Mouse (Mus musculus) thymus, adult 2 months (tissue): ENCODE results near the gene Usp33. TPM values are rescaled to one million over a fixed set of nuclear protein-coding genes. Genes with fewer than 3 reads are reported as not detected.
A peak's percentile ranks its signal among the peaks of the same experiment; 100 is the strongest.

Experiments used
- DNase-seq: peaks from one replicate; pipeline ENCODE4 v3.0.0; 2021
- H3K27ac ChIP-seq: fragments of 200-500 bp; 2 replicates; pipeline ENCODE4 v1.5.1; 2012; ENCODE audit warnings: low read length, control low read depth; ENCODE audit not compliant: control insufficient read depth, insufficient read depth
- H3K27me3 ChIP-seq: fragments of 200-500 bp; 2 replicates; pipeline ENCODE4 v1.6.1; 2012; ENCODE audit warnings: mild to moderate bottlenecking, low read length, moderate library complexity, mixed read lengths; ENCODE audit not compliant: control insufficient read depth, insufficient read depth
- H3K36me3 ChIP-seq: fragments of 200-500 bp; 2 replicates; pipeline ENCODE4 v1.6.1; 2012; ENCODE audit warnings: mild to moderate bottlenecking, low read length, moderate library complexity; ENCODE audit not compliant: control insufficient read depth, insufficient read depth
- H3K4me1 ChIP-seq: fragments of 200-500 bp; replicated peaks from 2 replicates; pipeline ENCODE4 v1.6.1; 2012; ENCODE audit warnings: low read length; ENCODE audit not compliant: control insufficient read depth, insufficient read depth
- H3K4me3 ChIP-seq: fragments of 200-500 bp; 2 replicates; pipeline ENCODE4 v1.5.1; 2012; ENCODE audit warnings: mild to moderate bottlenecking, low read length, control low read depth, moderate library complexity; ENCODE audit not compliant: control insufficient read depth, insufficient read depth
- CTCF ChIP-seq: fragments of 200-500 bp; IDR thresholded peaks from 2 replicates; pipeline ENCODE4 v1.5.1; 2012; ENCODE audit warnings: mild to moderate bottlenecking, control low read depth, low read length, moderate library complexity, borderline replicate concordance; ENCODE audit not compliant: control insufficient read depth, poor library complexity, insufficient read depth; ENCODE audit errors: extremely low read depth
- POLR2A ChIP-seq: fragments of 200-500 bp; IDR thresholded peaks from 2 replicates; pipeline ENCODE4 v1.6.1; 2012; ENCODE audit warnings: mild to moderate bottlenecking, low read length, control low read depth, moderate library complexity; ENCODE audit not compliant: control insufficient read depth, poor library complexity, insufficient read depth; ENCODE audit errors: extremely low read depth
- WGBS: fragments of 180-500 bp; shearing (Covaris S2); methylation state at CpG from one replicate; pipeline ENCODE4 v1.1.7; 2018; 5-methylcytosine and 5-hydroxymethylcytosine counted together
- polyA plus RNA-seq: library from polyadenylated mRNA; depleted of rRNA; stranded (reverse); fragments of >200 nt; gene quantifications from 2 replicates; pipeline ENCODE4 v1.2.3, GENCODE M21; 2012

The Usp33 gene
- polyA plus RNA-seq, 1 experiment = 20.7 TPM

- no peak for DNase-seq
- TF ChIP-seq POLR2A (no peak), CTCF (no peak)
- WGBS = 95% methylated on average over 5 of the region's 5 CpGs
- peaks cover 8% of the 10 kb centered on the region for H3K4me1 ChIP-seq
- no peak overlapping the region for H3K4me3 ChIP-seq
- no peaks in the 10 kb centered on the region for H3K27me3 ChIP-seq
- H3K27ac ChIP-seq = no peak overlapping the region
- no peaks in the 10 kb centered on the region for H3K36me3 ChIP-seq
These were observed 4.7 kb downstream of the Usp33 start for GRCm38 (mm10) chr3:152350966-152351365.

GRCm38 (mm10) chr3:152352289-152352688 lies 6.0 kb downstream of the Usp33 start:
- no peak overlapping the region for H3K4me3 ChIP-seq
- DNase-seq = no peak
- H3K36me3 ChIP-seq = no peaks in the 10 kb centered on the region
- no peaks in the 10 kb centered on the region for H3K27me3 ChIP-seq
- TF ChIP-seq CTCF (no peak), POLR2A (no peak)
- WGBS = 95% methylated on average over 4 of the region's 4 CpGs
- H3K4me1 ChIP-seq = peaks cover 6% of the 10 kb centered on the region
- H3K27ac ChIP-seq = no peak overlapping the region

- Histone ChIP-seq H3K36me3 (no peaks in the 10 kb centered on the region), H3K4me3 (no peak overlapping the region), H3K27me3 (no peaks in the 10 kb centered on the region), H3K27ac (no peak overlapping the region), H3K4me1 (0 out of 2 replicates have a peak, but pooled peaks cover 2% of the 10 kb centered on the region)
- DNase-seq = no peak
- TF ChIP-seq CTCF (no peak), POLR2A (no peak)
- WGBS = 95% methylated on average over 10 of the region's 10 CpGs
These were observed 7.3 kb downstream of the Usp33 start for GRCm38 (mm10) chr3:152353434-152354177.

- Histone ChIP-seq H3K27ac (no peak overlapping the region), H3K4me3 (no peak overlapping the region), H3K27me3 (no peaks in the 10 kb centered on the region), H3K36me3 (peaks cover 6% of the 10 kb centered on the region; the same call in 1 of the 2 replicates), H3K4me1 (0 out of 2 replicates have a peak, but pooled peaks cover 2% of the 10 kb centered on the region)
- DNase-seq = peak; percentile 10
- WGBS = 34% methylated on average over 5 of the region's 5 CpGs
- TF ChIP-seq POLR2A (no peak), CTCF (no peak)
These were observed 9.1 kb downstream of the Usp33 start for GRCm38 (mm10) chr3:152355361-152355760.

- Histone ChIP-seq H3K27ac (no peak overlapping the region), H3K4me3 (no peak overlapping the region), H3K27me3 (no peaks in the 10 kb centered on the region), H3K4me1 (0 out of 2 replicates have a peak, but pooled peaks cover 2% of the 10 kb centered on the region), H3K36me3 (peaks cover 15% of the 10 kb centered on the region)
- no peak for TF ChIP-seq CTCF
- no peak for TF ChIP-seq POLR2A
- 95% methylated on average over 9 of the region's 9 CpGs for WGBS
- DNase-seq = no peak
These were observed 10.5 kb downstream of the Usp33 start for GRCm38 (mm10) chr3:152356751-152357150.

- H3K27me3 ChIP-seq = no peaks in the 10 kb centered on the region
- H3K4me1 ChIP-seq = no peaks in the 10 kb centered on the region
- no peak overlapping the region for H3K4me3 ChIP-seq
- TF ChIP-seq POLR2A (no peak), CTCF (no peak)
- 96% methylated on average over 7 of the region's 7 CpGs for WGBS
- H3K36me3 ChIP-seq = peaks cover 39% of the 10 kb centered on the region
- no peak for DNase-seq
- no peak overlapping the region for H3K27ac ChIP-seq
These were observed 12.9 kb downstream of the Usp33 start for GRCm38 (mm10) chr3:152359151-152359550.

GRCm38 (mm10) chr3:152364181-152364580 lies 17.9 kb downstream of the Usp33 start:
- Histone ChIP-seq H3K4me3 (no peak overlapping the region), H3K27ac (no peak overlapping the region), H3K36me3 (peaks cover 57% of the 10 kb centered on the region), H3K27me3 (no peaks in the 10 kb centered on the region), H3K4me1 (no peaks in the 10 kb centered on the region)
- DNase-seq = no peak
- TF ChIP-seq CTCF (no peak), POLR2A (no peak)
- WGBS = 95% methylated on average over 2 of the region's 2 CpGs
